Mouse (Mus musculus): ENCODE results near the gene Wasf1. TPM values are rescaled to one million over a fixed set of nuclear protein-coding genes. Genes with fewer than 3 reads are reported as not detected.

Gene Wasf1
- polyA plus RNA-seq, 1 experiment from 2014 or later, result 62.5 TPM

GRCm38 (mm10) chr10:40950176-40950575 is 66.9 kb downstream of the Wasf1 start:
- Histone ChIP-seq H3K9ac (no peak overlapping the region), H3K4me1 (peaks cover 11% of the 10 kb centered on the region), H3K9me3 (no peaks in the 10 kb centered on the region), H3K4me3 (replicated peaks) (no peak overlapping the region), H3K36me3 (replicated peaks) (peaks cover 15% of the 10 kb centered on the region), H3K27ac (no peak overlapping the region), H3K27me3 (no peaks in the 10 kb centered on the region), H3K4me2 (no peak overlapping the region)
- no peak for ATAC-seq (ENCODE audit: low FRiP score)
- 72% methylated on average over 3 of the region's 3 CpGs for WGBS

DNA sequence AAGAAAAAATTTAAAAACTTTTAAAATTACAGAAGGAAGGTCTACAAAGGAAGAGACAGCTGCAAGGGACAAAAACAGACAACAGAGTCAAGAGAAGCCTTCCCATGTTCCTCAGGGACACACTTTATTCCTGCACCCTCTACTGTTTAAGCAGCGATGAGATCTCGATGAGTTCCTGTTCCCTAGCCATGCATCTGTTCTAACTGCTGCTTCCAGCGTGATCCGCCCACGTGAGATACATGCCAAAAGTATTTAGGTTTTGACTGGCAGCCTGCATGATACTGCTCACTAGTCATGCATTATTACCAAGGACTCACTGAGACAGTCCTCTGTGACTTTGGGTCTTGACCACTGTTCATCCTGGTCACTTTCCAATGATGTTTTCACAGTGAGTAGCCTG is 72.9 kb downstream of the Wasf1 start:
- H3K27me3 ChIP-seq, result no peaks in the 10 kb centered on the region
- H3K36me3 ChIP-seq (replicated peaks), result peaks cover 9% of the 10 kb centered on the region
- H3K4me2 ChIP-seq, result no peak overlapping the region
- no peak overlapping the region for H3K27ac ChIP-seq
- ATAC-seq (ENCODE audit: low FRiP score), result no peak
- peaks cover 5% of the 10 kb centered on the region; the same call in 1 of the 2 replicates for H3K9me3 ChIP-seq
- H3K4me3 ChIP-seq (replicated peaks), result no peak overlapping the region
- 91% methylated on average over 5 of the region's 5 CpGs for WGBS
- H3K4me1 ChIP-seq, result no peaks in the 10 kb centered on the region
- H3K9ac ChIP-seq, result no peak overlapping the region

GRCm38 (mm10) chr10:40961365-40961764 is 78.1 kb downstream of the Wasf1 start:
- WGBS, result 57% methylated on average over 6 of the region's 6 CpGs
- Histone ChIP-seq H3K4me1 (0 out of 2 replicates have a peak, but pooled peaks cover 6% of the 10 kb centered on the region), H3K9ac (no peak overlapping the region), H3K36me3 (replicated peaks) (peaks cover 4% of the 10 kb centered on the region), H3K27ac (no peak overlapping the region), H3K4me2 (no peak overlapping the region), H3K4me3 (replicated peaks) (no peak overlapping the region), H3K9me3 (peaks cover 5% of the 10 kb centered on the region; the same call in 1 of the 2 replicates), H3K27me3 (no peaks in the 10 kb centered on the region)
- no peak for ATAC-seq (ENCODE audit: low FRiP score)

DNA sequence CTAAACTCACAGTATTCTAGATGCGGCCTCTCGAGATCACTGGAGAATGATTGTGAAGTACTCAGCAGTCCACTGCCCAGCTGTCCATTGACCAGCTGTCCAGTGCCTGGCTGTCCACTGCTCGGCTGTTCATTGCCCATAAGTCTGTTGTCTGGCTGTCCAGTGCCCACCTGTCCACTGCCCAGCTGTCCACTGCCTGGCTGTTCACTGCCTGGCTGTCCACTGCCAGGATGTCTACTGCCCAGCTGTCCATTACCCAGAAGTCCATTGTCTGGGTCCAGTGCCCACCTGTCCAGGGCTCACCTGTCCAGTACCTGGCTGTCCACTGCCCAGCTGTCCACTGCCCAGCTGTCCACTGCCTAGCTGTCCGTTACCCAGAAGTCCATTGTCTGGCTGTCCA is 78.7 kb downstream of the Wasf1 start:
- H3K4me1 ChIP-seq, result 0 out of 2 replicates have a peak, but pooled peaks cover 6% of the 10 kb centered on the region
- no peak overlapping the region for H3K9ac ChIP-seq
- H3K4me2 ChIP-seq, result no peak overlapping the region
- peaks cover 5% of the 10 kb centered on the region; the same call in 1 of the 2 replicates for H3K9me3 ChIP-seq
- H3K36me3 ChIP-seq (replicated peaks), result peaks cover 4% of the 10 kb centered on the region
- WGBS, result 93% methylated on average over 4 of the region's 4 CpGs
- H3K27me3 ChIP-seq, result no peaks in the 10 kb centered on the region
- ATAC-seq (ENCODE audit: low FRiP score), result no peak
- H3K4me3 ChIP-seq (replicated peaks), result no peak overlapping the region
- no peak overlapping the region for H3K27ac ChIP-seq

- peaks cover 16% of the 10 kb centered on the region for H3K4me1 ChIP-seq
- ATAC-seq (ENCODE audit: low FRiP score), result no peak
- no peaks in the 10 kb centered on the region for H3K27me3 ChIP-seq
- H3K9me3 ChIP-seq, result no peaks in the 10 kb centered on the region
- no peak overlapping the region for H3K27ac ChIP-seq
- H3K4me2 ChIP-seq, result no peak overlapping the region
- no peak overlapping the region for H3K9ac ChIP-seq
- H3K4me3 ChIP-seq (replicated peaks), result no peak overlapping the region
- 39% methylated on average over 4 of the region's 4 CpGs for WGBS
- H3K36me3 ChIP-seq (replicated peaks), result no peaks in the 10 kb centered on the region
Measured at GRCm38 (mm10) chr10:40964546-40964945, 81.3 kb downstream of the Wasf1 start.

- 67% methylated on average over 8 of the region's 8 CpGs for WGBS
Measured at GRCm38 (mm10) chr10:40968551-40968950, 85.3 kb downstream of the Wasf1 start.

DNA sequence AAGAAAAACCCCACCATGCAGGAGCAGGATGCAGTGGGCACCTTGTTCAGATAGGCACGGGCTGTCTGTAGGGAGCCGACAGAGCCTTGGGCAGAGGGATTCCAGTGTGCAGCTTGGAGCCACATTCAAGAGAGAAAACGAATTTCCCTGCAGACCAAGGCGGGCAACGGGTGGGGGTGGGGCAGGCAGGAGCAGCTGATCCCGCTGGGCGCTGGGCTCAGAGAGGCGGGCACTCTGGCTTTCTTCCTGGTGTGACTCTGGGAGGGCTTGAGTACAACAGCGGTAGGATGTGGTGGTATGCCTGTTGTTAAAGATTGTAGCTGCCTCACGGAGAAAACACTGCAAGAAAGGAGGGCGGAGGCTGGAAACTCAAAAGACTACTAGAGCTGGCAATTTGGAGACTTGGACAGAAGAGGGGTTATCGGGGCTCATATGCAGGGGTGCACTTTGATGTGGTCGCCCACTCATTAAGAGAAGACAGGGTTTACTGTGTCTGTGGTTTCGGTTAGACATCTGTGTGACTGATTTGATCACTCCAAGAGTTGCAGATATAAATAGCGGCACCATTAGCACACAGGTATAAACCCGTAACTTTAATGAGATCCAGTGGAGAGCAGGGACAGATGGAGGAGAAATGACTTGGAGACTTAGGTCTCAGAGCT is 86.2 kb downstream of the Wasf1 start:
- H3K4me1 ChIP-seq, result peaks cover 26% of the 10 kb centered on the region
- H3K36me3 ChIP-seq (replicated peaks), result no peaks in the 10 kb centered on the region
- H3K27me3 ChIP-seq, result no peaks in the 10 kb centered on the region; the same call in 1 of the 2 replicates
- peak; percentile 86 for ATAC-seq (ENCODE audit: low FRiP score)
- peak overlapping the region; percentile 54 for H3K4me2 ChIP-seq
- H3K27ac ChIP-seq, result peak overlapping the region; percentile 48; the same call in 1 of the 2 replicates
- peak overlapping the region; percentile 47; the same call in 1 of the 2 replicates for H3K9ac ChIP-seq
- WGBS, result 10% methylated on average over 16 of the region's 16 CpGs
- H3K4me3 ChIP-seq (replicated peaks), result peak overlapping the region; percentile 30
- no peaks in the 10 kb centered on the region for H3K9me3 ChIP-seq

More at GRCm38 (mm10) chr10:40968551-40968950, 85.3 kb downstream of the Wasf1 start:
- H3K4me3 ChIP-seq (replicated peaks), result no peak overlapping the region
- no peak overlapping the region for H3K4me2 ChIP-seq
- H3K9ac ChIP-seq, result no peak overlapping the region
- H3K9me3 ChIP-seq, result no peaks in the 10 kb centered on the region
- H3K27ac ChIP-seq, result no peak overlapping the region
- no peak for ATAC-seq (ENCODE audit: low FRiP score)
- H3K27me3 ChIP-seq, result no peaks in the 10 kb centered on the region; the same call in 1 of the 2 replicates
- no peaks in the 10 kb centered on the region for H3K36me3 ChIP-seq (replicated peaks)
- peaks cover 29% of the 10 kb centered on the region for H3K4me1 ChIP-seq

DNA sequence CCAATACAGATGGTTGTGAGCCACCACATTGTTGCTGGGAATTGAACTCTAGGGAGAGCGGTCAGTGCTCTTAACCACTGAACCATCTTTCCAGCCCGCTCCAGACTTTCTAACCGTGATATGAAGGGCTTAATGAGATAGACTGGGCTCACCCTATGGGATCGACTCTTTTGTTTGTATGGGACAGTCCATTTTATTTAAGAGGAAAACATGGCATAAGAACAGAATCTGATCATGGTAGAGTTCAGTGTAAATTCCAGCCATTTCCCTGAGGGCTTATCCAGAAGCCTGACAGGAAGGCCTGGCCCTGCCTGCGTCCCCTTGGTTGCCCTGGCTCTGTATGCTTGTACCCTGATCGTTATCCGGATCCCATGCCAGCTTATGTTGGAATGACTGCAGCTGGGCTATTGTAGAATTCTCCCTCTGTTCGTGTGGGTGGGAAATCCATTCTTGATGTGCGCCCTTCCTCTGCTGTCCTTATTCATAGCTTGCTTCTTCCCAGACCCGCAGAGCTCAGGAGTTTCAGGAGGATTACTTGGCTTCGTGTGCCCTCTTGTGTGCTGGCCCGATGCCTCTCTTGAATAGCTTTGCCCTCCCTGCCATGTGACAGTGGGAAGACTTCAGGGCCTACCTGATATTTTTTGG is 87.4 kb downstream of the Wasf1 start:
- H3K36me3 ChIP-seq (replicated peaks), result no peaks in the 10 kb centered on the region

GRCm38 (mm10) chr10:40971256-40971655 is 88.0 kb downstream of the Wasf1 start:
- Histone ChIP-seq H3K9me3 (no peaks in the 10 kb centered on the region), H3K4me1 (peaks cover 24% of the 10 kb centered on the region), H3K27ac (no peak overlapping the region), H3K36me3 (replicated peaks) (no peaks in the 10 kb centered on the region), H3K9ac (no peak overlapping the region), H3K4me3 (replicated peaks) (no peak overlapping the region), H3K4me2 (no peak overlapping the region), H3K27me3 (no peaks in the 10 kb centered on the region; the same call in 1 of the 2 replicates)
- no peak for ATAC-seq (ENCODE audit: low FRiP score)
- WGBS, result 60% methylated on average over 5 of the region's 5 CpGs

More for the DNA sequence above, 87.4 kb downstream of the Wasf1 start:
- no peak overlapping the region for H3K9ac ChIP-seq
- no peak overlapping the region for H3K27ac ChIP-seq
- no peak overlapping the region for H3K4me2 ChIP-seq
- H3K9me3 ChIP-seq, result no peaks in the 10 kb centered on the region
- H3K4me1 ChIP-seq, result peaks cover 24% of the 10 kb centered on the region
- no peak overlapping the region for H3K4me3 ChIP-seq (replicated peaks)
- WGBS, result 55% methylated on average over 12 of the region's 12 CpGs
- no peak for ATAC-seq (ENCODE audit: low FRiP score)
- no peaks in the 10 kb centered on the region; the same call in 1 of the 2 replicates for H3K27me3 ChIP-seq

DNA sequence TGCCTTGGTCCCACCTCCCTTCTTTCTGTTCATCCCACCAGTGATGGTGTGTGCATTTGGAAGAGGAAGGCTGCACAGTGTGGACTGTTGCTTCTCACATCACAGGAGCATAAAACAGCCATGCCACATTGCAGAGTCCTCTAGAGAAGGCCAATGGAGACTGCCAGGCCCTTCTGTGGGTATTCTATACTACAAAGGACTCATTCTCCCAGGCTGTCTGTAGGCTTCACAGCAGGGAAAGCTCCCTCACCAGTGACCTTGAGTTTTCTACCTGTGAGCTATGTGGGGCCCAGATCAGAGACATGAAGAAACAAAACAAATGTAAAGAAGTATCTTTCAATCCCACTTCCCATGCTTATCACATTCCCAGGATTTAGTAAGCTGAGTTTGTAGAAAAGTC is 100.5 kb downstream of the Wasf1 start:
- H3K27ac ChIP-seq, result no peak overlapping the region
- no peak overlapping the region for H3K4me2 ChIP-seq
- H3K27me3 ChIP-seq, result no peaks in the 10 kb centered on the region
- no peaks in the 10 kb centered on the region for H3K9me3 ChIP-seq
- H3K9ac ChIP-seq, result no peak overlapping the region
- no peaks in the 10 kb centered on the region for H3K36me3 ChIP-seq (replicated peaks)
- peaks cover 3% of the 10 kb centered on the region for H3K4me1 ChIP-seq
- H3K4me3 ChIP-seq (replicated peaks), result no peak overlapping the region
- ATAC-seq (ENCODE audit: low FRiP score), result no peak

DNA sequence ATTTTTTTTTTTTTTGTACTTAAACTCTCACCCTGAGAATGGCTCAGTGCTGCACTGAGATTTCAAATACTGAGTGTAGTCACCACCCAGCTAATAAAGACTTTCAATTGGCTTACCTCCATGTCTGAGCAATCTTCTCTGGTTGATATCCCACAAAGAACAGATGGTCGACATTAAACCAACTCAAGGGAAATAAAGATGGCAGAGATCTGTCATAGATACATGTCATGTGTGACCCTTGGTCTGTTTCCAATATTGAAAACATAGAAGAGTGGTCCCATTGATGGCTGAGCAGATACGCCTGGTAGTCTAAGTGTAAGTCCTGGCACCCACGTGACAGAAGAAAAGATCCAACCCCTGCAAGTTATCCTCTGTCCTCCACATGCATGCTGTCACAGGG is 101.3 kb downstream of the Wasf1 start:
- no peak overlapping the region for H3K4me2 ChIP-seq
- H3K4me1 ChIP-seq, result peaks cover 3% of the 10 kb centered on the region
- no peak for ATAC-seq (ENCODE audit: low FRiP score)
- no peaks in the 10 kb centered on the region for H3K9me3 ChIP-seq
- 87% methylated on average over 3 of the region's 3 CpGs for WGBS
- H3K4me3 ChIP-seq (replicated peaks), result no peak overlapping the region
- no peak overlapping the region for H3K27ac ChIP-seq
- H3K27me3 ChIP-seq, result no peaks in the 10 kb centered on the region
- no peak overlapping the region for H3K9ac ChIP-seq
- H3K36me3 ChIP-seq (replicated peaks), result no peaks in the 10 kb centered on the region

DNA sequence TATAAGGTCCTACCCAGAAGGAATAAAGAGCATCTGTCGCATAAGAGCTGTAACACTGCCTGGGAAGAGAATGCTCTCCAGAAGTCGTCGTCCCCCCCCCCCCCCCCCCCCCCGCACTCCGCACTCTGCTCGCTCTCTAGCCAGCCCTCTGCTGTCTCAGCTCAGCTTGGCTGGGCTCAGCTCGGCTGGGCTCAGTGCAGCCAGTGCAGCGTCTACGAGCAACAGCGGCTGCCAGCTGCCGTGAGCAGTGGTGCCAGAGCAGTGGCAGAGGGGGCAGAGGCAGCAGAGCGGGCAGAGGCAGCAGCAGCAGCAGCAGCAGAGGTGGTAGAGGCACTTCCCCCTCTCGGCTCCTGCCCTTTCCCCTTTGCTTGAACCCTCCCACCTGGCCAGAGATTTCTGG is 102.1 kb downstream of the Wasf1 start:
- Histone ChIP-seq H3K36me3 (replicated peaks) (no peaks in the 10 kb centered on the region), H3K4me2 (no peak overlapping the region), H3K4me3 (replicated peaks) (no peak overlapping the region), H3K9me3 (no peaks in the 10 kb centered on the region), H3K27me3 (no peaks in the 10 kb centered on the region), H3K9ac (no peak overlapping the region), H3K27ac (no peak overlapping the region), H3K4me1 (peaks cover 3% of the 10 kb centered on the region)
- peak; percentile 61; the same call in 1 of the 2 replicates for ATAC-seq (ENCODE audit: low FRiP score)
- WGBS, result 23% methylated on average over 10 of the region's 13 CpGs

Measured in forebrain, embryonic 12.5 days (tissue).